Mouse (Mus musculus): ENCODE results near the gene Gm20388.
A peak's percentile ranks its signal among the peaks of the same experiment; 100 is the strongest.

Gene Gm20388

GRCm38 (mm10) chr8:122451161-122451703, 2540.6 kb downstream of the Gm20388 start:
- no peak for DNase-seq (ENCODE audit: inconsistent ontology term)

DNA sequence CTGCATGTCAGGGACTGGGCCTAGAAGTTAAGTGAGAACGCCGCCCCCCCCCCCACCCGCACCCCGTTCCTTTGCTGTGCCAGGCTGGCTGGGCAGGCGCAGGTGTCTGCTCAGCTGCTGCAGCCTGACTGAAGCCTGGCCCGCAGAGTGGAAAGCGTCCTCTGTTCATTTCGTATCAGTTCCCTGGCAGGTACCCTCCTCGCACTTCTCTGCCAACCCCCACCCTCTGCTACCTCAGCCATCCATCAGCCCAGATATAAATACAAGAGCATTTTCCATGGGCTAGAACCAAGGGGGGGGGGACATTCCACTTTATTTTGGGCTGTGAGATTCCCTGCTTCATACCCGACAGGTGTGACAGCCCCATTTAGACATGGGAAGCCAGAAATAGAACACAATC, 2541.5 kb downstream of the Gm20388 start:
- no peak for DNase-seq (ENCODE audit: inconsistent ontology term)

DNA sequence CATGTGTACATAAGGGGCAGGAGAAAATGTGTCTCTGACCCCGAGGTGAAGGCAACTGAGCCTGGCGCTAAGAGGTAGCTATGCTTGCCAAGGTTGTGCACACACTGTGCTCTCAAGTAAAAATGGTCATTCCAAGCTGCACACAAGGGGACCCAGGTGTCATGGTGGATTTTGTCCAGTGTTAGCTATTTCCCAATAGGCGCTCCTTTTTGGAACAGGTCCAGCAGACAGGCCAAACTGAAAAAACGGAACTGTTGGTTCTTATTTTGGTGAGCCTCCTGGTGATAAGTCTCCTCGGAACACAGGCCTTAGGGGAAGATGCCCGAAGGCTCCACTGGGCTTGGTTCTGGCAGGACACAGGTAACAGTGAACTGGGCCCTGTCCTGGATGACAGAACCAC, 2543.8 kb downstream of the Gm20388 start:
- no peak for DNase-seq (ENCODE audit: inconsistent ontology term)

DNA sequence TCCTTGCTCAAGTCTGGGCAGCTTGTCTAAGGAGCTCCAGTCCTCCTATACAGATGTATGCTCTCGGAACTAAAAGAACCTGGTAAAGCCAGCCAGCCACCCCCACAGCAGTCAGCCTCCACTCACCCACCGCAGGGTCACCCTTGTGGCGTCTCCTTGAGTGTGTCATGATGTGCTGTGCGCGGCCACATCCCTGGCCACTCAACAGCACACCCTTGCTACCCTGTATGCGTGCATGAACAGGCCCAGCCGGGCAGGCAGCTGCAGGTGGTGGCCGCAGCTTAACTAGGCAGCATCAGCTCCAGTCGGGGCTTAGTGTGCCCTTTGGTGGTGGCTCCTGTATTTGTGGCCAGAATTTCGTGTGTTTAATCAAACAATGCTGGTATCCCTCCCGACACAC, 2546.5 kb downstream of the Gm20388 start:
- no peak for DNase-seq (ENCODE audit: inconsistent ontology term)

- DNase-seq (ENCODE audit: inconsistent ontology term): no peak
Observed at GRCm38 (mm10) chr8:122459218-122459900, 2548.7 kb downstream of the Gm20388 start.

DNA sequence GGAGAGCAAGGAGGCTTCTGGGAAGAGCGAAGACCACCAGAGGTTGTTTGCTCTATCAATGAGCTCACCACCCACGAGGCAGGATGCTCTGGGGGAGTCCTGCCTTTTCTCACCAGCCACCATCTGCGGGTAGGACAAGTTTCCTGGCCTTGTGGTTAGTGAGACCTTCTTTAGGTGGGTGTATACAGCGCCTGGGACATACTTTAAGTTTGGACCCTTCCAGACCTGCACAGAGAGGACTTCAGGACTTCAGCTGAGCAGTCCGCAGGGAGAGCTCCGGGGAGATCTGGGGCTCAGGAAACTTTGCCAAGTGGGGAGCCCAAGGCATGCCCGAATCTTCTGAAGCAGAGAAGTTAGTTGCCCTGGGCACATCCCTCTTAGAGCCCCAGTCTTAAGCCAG, 2549.3 kb downstream of the Gm20388 start:
- DNase-seq (ENCODE audit: inconsistent ontology term): no peak

DNA sequence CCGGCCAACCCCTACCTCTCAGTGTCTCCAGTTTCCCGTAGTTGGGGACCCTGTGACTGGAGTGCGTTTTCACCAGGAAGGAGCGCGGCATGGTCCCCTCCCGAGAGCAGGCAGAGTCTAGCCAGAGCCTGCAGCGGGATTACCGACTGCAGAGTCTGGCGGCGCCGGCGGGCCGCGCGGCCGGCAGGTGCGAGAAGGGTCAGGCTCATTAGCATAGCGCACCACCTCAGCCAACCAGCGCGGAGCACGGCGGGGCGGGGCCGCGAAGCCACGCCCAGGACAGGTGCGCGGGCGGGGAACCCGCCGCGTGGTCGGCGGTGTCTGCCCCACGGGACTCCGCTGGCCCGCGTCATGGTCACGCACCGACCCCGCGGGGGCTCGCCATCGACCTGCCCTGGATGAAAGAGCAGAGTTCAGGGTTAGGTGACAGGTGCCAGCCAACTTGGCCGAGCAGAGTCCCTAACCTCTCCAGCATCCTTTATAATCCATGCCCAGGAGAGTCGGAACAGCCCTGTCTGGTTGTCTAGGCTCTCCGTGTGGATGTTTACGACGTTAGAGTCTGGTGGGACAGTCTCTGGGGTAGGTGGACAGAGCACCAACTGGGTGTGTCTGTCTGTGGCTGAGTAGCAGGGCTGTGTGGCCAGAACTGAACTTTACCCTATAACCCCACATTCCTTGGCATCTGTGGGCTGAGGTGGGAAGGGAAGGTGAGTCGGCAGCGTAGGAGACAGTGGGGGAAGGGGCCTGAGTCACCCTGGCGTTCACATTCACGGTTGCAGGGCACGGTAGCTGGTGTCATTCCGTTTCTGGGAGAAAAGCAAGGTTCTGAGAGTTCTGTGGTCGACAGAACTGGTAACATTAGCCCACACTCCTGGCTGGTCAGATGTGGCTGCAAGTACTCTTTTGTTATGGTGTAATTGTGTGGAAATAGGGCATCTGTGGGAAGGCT, 2550.2 kb downstream of the Gm20388 start, which contains the start of gene Snai3:
Gene Snai3, minus strand, starts transcription at position 210 of the 949 bp plus-strand sequence.
- peak; percentile 74 for DNase-seq (ENCODE audit: inconsistent ontology term)

DNA sequence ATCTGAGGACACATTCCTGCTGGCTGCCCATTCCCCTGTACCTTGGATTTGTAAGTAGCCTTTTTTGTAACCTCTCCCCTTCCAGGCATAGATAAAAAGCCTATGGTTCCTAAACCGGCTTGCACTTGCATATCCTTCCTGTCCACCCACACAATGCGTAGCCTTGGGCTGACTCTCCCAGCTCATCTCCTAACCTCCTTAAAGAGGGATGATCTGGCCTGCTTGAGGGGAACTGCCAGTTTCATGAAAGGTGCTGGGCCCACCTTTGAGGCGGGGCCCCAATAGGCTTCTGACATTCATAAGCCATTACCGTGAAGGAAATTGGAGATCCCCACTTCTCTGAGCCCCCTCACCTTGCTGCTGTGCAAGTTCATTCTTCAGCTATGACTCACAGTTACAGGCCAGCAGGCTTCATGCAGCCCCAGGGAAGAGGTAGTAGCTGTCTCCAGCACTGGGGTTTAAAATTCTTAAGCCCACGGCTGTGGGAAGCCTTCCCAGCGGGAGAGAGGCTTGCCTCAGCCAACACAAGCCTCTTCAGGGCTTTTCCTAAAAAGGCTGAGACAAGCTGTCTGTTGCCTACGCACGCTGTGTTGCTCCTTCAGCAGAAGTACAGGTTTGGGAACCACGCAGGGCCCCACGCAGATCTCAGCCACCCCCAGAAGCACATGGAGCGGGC, 2551.0 kb downstream of the Gm20388 start:
- DNase-seq (ENCODE audit: inconsistent ontology term): peak; percentile 84

- no peak for DNase-seq (ENCODE audit: inconsistent ontology term)
Observed at GRCm38 (mm10) chr8:122462510-122462909, 2551.9 kb downstream of the Gm20388 start.

DNA sequence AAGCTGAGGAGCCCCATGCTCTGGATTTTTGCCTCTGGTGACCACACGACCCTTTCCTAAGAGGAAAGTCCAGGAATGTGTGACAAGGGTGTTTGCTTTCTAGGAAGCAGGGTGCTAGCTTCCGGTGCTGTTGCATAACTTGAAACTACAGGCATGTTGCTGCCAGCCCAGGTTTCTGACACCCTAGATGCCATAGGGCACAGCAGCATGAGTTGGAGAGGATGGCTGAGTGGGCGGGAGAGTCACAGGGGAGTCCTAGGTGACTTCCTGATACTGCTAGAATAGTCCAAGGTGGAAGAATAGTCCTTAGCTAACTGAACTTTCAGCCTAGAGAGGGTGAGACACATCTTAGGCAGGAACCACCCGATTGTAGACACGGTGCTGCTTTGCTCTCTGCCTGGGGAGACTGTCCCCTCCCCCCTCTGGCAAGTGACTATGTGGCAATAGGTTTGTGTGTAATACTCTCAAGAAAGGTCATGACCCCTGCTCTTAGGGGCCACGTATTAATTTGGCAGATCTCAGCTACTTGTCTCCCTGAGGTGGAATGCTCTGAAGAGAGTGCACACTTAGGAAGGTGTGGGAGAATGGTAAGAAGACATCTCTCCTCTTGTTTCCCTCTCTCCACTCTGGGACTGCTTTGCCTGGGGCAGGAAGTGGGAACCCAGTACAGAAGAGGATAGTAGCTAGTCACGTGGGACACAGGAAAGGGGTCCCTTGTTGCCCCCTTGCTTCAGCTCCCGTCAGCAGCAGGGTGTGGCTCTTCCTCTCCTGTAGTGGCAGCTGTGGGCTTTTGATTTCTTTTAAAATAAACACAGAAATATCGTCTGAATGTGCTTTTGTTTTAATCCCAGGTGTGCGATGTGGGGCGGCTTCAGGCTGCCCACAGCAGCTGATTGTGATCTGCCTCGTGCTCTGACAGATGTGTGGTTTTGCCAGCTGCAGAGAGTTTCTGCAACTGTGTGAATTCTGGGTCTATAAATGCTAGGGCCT, 2553.3 kb downstream of the Gm20388 start:
- no peak for DNase-seq (ENCODE audit: inconsistent ontology term)

- DNase-seq (ENCODE audit: inconsistent ontology term): no peak
Observed at GRCm38 (mm10) chr8:122464985-122465384, 2554.3 kb downstream of the Gm20388 start.

DNA sequence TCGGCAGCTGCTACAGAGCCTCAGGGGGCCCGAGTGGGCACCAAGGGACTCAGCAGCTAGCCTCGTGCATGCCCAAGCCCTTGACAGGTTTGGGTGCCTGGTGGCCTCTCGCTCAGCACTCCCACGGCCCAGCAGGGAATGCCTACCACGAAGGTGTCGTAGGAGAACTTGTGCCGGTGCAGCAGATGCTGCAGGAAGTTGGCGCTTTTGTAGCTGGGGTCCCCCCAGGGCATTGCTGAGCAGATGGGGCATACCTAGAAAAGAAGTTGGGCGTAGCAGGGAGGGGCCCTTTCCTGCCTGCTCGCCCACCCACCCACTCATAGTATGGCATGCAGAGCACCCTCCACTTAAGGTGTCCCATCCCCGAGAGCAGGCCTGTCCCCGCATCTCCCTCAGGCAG, 2557.2 kb downstream of the Gm20388 start:
- no peak for DNase-seq (ENCODE audit: inconsistent ontology term)

DNA sequence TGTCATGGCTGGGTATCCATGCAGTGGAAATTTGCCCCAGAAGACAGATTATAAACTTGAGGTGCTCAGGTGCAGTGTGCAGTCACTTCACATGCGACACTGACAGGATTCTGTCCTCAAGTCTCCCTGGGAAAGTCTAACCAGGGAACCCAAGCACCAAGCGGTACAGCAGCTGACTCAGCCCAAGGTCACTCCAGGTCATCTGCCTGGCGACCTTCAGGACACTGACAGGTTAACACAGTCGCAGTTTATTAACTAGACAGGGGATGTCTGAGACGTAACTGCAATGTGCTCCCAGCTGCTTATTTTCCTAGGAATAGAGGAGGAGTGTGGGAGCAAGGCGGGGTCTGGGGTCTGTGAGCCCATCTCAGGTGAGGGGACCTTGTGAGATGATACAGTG, 2558.8 kb downstream of the Gm20388 start:
- DNase-seq (ENCODE audit: inconsistent ontology term): no peak

DNA sequence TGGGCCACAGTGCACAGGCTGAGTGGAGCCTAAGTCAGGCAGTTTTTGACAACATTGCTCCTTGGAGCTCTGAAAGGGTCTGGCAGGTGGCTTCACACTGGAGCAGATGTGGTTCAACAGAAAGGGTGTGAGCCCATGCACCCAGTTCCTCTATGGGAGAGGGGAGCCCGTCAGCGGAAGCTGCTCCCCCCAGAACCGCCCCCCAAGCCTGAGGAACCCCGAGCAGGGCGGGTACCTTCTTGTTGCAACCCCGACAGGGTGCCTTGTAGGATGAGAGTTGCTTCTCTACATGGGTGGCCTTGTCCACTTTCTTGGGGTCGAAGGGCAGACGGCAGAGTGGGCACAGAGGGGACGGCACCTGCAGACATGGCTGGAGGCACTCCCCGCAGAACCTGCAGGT, 2559.3 kb downstream of the Gm20388 start:
- no peak for DNase-seq (ENCODE audit: inconsistent ontology term)

DNA sequence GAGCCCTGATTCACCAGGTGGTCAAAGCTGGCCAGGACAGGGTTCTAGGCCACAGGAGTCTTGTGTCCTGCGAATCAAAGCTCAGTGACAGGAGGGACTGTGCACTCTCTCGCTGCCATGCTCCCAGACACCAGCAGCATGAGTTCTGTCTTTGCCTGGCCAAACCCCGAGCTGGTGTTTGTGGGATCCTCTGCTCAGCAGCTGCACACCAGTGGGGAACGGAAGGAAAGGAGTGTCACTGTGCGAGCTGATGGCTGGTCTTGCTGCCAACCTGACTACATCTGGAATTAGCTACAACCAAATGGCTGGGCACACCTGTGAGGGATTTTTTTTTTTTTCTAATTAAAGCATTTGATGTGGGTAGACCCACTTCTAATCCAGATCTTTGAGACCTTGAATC, 2560.1 kb downstream of the Gm20388 start:
- DNase-seq (ENCODE audit: inconsistent ontology term): no peak

DNA sequence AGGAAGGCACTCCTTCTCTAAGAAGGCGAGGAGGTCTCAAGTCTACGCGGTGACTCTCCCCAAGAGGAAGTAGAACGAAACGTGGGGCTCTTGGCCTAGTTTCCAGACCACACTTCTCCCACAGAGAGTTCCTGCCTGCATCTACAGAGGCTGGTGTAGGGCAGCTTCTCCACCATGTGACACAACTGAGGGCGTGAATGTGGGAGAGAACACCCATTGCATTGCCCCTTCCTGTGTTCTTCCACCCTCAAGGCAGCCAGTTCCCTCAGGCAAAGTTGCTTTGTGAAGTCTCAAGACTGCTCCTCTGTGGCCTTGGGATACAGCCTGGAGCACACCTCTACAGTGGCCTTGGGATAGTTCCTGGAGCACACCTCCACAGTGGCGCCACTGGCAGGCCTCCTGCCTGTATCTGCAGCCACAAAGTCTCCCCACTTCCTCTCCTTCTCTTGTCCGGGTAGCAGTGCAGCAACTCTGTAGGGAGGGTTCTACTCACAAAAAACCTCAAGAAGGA, 2563.3 kb downstream of the Gm20388 start:
- no peak for DNase-seq (ENCODE audit: inconsistent ontology term)

GRCm38 (mm10) chr8:122474951-122475560, 2564.4 kb downstream of the Gm20388 start:
- peak; percentile 57 for DNase-seq (ENCODE audit: inconsistent ontology term)

GRCm38 (mm10) chr8:122475580-122476320, 2565.1 kb downstream of the Gm20388 start, which contains the start of the genes Rnf166 and Ctu2:
Rnf166 (minus strand) TSS chr8:122476064.
Ctu2 (plus strand) TSS chr8:122476143.
- DNase-seq (ENCODE audit: inconsistent ontology term): peak; percentile 95

DNA sequence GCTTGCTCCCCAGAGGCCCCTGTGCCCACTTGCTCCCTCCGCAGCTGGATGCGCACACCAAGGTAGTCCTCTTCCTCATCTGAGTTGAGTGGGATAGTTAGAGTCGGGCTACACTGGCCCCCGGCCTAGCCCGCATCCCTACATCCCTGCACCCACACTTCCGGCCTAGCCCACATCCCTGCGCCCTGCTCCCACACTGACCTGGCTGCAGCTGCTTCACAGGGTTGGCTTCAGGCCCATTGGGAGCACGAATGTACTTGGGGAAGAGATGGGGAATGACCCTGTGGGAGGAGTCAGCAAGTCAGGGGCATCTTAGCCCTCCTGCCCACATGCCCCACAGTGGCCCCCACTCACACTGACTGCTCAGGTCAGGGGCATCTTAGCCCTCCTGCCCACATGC, 2571.8 kb downstream of the Gm20388 start:
- DNase-seq (ENCODE audit: inconsistent ontology term): no peak

Measured in Muller cell, postnatal 12 days (primary cell).